Mouse (Mus musculus) layer of hippocampus, postnatal 14 days (tissue): ENCODE data around the gene Reep3. TPM values are rescaled to one million over a fixed set of nuclear protein-coding genes. Genes with fewer than 3 reads are reported as not detected.
"Not testable (repeated sequence)": the region's sequence is repeated elsewhere in the genome, so short reads cannot be mapped to it uniquely, and the experiment has no call there.

ENCODE experiments used
- DNase-seq, 2 experiments: peaks; one replicate each; pipeline ENCODE4 v3.0.0; 2021 to 2022; ENCODE audit warnings: low spot score in 2 of 2, mixed read lengths in 1 of 2
- total RNA-seq, 2 experiments: library from RNA; stranded (reverse); gene quantifications; 2 replicates each; pipeline ENCODE4 v1.2.3; 2021

Reep3 gene
- total RNA-seq, 2 experiments from 2014 or later: 32.0 to 32.2 TPM

DNA sequence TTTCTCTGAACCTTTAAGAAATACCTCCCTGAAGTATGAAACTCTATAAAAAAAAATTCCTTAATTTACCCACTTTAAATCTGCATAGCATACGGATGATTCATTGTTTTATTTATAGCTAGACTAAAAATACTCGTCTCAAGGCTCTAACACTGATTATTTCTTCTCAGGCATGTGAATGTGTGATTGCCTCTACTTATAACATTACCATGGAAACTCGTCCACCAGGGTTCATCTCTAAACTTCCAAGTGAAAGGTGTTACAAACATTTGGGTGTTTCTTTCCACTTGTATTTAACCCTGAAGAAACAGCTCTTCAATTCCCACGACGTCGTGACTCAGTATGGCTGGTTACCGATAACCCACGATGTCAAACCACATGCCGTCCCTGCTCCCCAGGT lies 73.7 kb downstream of the Reep3 start:
- DNase-seq: no peak

DNA sequence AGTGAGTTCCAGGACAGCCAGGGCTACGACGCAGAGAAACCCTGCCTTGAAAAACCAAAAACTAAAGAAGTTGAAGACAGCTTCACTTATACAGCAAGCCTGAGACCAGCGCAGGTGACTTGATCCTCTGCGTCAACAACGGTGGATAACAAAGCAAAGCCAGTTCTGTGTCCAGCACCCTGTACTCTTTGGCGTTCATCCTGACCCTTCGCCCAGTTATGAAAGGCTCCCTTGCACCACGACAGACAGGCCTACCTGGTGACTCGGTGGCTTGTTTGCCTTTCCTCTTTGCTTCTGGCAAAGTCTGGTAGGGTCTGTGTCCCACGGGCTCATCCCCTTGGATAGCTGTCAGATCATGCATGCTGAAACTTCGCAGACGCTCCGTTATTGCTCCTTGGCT lies 75.3 kb downstream of the Reep3 start:
- no peak for DNase-seq

DNA sequence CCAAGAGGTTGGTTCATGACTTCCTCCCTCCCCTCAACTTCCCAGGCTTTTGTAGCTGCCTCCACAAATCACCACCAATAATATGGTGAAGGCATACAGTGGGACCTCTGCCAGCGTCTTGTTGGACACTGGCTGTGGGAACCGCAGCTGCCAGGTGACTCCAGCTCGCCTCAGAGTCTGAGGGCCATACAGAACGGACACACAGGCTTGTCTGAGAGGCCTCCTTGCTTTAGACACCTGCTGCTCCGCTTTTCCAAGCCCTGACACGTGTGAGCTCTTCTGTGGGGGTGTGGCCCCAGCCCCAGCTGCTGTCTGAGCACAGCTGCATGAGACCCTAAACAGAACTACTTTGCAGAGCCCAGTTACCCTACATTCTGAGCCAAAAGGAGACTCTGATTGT lies 77.9 kb downstream of the Reep3 start:
- no peak for DNase-seq

DNA sequence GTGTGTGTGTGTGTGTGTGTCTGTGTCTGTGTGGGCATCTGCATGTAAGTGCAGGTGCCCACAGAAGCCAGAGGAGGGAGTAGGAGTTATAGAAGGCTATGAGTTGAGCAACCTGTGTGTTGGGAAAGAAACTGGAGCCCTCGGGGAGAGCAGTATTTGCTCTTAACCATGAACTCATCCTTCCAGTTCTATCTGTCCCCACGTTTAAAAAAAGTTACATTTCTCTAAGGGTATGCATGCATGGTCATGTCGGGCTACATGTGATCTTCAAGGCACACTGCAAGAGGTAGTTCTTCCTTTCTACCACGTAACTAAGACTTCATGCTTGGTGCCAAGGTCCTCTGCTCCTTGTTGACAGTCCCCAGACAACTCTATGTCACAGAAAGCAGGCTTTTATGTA lies 78.9 kb downstream of the Reep3 start:
- no peak for DNase-seq

DNA sequence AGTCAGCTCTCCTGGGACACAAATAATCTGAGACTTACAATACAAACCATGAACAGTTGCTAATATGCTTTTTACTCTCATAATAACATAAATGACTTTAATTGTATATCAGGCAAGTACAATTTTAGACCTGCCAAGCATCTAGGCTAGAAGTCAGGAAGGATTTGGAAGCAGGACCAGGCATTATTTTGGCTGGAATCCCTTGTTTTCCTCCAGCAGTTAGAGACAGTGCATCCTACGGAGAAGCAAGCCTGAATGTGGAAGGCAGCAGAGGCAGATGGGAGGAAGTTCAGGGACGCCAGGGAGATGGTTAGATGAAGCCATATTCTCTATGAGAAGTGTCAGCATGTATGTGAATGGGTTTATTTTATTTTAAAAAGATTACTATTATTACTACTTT lies 79.4 kb downstream of the Reep3 start:
- DNase-seq: no peak

DNA sequence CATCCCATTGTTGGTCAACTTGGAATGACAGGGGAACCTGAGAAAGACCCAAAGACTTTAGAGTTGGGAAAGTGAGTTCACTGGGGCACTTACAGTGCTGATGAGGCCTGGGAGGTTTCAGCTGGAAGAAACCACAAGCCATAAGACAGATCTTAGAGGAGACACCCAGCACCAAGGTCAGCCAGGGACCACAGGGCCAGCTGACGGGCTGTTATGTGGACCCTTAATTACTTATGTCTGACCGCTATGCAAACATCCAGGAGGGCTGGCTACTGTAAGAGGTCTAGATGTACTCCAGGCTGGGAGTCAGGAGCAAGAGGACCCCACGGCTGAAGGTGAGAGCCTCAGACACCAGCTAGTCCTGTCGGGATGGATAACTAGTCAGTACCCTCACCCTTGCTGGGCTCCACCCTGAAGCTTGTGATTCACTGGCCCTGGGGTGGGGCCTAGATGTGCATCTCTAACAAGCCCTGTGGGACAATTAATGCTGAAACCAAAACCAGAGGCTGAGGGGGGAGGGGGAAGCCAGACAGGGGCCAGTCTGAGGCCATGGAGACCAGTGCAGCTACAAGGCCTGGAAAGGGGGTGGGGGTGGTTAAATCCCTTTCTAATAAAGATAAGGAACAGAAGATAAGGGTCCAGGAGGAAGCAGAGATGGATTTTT lies 80.0 kb downstream of the Reep3 start:
- DNase-seq: no peak

DNA sequence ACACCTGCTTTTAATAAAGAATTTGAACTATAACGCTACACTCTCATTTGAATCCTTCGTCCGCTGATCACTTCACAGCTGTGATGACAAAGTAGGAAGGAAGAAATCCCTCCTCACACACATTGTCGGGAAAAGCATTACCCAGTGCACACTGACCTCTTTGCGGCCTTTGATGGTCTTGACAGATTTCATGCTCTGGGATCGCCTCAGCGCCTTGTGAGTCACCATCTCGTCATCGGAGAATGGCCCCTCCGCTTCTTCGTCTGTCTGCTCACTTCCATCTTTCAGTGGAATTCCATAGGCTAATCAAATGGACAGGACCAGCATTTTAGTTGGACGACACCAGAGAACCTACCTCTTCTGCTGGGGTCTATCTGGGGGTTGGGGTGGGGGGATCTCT lies 82.0 kb downstream of the Reep3 start:
- DNase-seq: no peak

DNA sequence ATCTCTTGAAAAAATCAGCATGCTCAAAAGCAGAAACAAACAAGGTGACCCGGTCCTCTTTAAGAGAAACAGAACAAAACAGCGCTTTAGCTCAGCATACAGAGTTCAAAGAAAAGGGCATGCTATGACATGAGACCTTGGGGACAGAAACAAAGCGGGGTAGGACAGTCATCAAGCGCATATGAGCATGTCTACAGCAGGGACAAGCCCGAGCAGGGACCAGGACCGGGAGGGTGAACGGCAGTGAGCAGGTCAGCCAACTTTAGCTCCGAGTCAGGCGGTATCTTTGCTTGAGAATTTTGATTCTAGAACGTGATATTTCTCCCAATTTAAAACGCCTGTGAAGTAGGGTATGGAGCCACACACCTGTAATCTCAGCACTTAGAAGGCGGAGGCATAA lies 86.2 kb downstream of the Reep3 start:
- no peak for DNase-seq

DNA sequence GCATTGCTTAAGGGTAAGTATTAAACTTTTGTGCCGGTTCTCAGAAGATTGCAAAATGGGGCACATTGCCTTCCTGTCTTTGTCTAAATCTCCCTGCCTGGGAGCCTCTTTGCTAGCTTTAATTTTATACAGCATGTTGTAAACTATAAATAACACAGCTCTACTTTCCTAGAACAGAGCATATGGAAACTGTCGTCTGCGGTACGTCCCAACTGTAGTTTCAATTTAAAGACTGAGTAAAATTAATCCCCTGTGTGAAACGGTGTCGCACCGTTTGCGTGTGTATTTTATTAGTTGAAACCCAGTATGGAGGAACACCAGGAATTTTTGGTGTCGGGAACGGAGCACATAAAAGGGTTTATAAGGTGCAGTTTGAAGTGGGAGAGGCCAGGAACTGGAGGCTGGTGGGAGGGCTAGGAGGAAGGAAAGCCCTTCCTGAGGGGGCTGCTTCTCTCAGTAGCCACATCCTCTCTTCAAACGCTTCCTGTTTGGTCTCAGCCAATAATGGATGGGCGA lies 92.2 kb downstream of the Reep3 start:
- peak; percentile 17 to 33 for DNase-seq

DNA sequence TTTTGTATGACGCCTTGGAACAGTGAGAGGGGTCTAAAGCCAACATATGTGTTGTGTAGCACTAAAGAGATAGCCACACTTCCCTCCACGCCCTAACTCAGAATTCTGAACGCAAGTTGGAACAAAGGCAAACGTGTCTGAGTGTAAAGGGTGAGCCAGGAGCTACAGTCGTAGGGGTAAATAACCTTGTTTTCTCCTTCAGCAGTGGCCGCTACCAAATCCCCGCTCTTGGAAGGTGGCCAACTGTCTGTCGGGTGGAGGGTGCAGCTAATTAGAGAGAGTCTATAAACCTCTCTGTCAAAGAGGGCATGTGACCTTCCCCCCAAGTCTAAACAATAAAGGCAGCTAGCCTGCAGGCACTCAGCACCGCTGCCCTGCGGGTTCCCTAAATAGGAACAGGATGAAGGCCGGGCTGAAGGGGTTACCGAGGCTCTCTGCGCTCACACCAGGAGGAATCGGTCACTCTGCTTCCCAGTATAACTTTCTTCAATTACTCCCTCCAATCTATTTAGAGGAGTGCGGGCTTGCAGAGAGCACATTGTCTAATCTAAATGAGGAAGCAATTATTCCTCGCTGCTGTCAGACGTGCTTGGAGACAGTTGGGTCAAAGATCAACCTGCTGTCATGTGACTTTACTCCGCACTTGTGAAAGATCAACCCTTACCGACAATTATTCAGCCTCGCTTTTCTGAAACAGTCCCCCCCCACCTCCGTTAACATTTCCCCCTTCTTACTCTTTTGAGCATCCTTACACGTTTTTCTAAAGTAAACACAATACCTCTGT lies 92.8 kb downstream of the Reep3 start:
- DNase-seq: peak; percentile 37 to 52

DNA sequence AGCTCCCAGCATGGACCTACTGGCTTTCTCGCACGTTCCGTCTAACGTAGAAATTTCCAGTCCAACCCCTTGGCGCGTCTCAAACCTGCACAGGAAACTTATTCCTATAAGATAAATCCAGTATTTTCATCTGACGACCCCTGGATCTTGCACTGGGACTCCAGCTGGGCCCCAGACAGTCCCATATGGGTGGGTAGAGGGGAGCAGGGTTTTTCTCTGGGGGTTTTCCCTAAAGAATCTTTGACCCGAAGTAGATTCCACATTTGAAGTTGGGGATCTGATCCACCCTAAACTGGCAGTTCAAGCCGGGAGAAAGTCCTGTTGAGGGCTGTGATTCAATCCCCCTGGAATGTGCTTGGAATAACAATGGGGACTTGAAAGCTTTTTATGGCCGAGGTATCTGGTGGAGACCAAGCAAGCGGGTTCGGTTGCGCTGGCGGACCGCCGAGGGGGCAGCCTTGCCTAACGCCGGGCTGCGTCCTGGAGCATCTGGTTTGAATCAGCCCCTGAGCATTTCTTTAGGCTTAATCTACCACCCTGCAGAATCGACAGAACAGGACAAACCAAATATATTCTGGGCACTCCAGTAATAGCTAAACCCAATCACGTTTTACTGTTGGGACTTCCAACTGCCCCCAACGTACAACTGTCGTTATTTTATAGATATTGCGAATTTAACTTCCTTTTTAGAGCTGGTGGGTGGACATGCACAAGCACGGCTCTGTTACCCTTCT lies 93.6 kb downstream of the Reep3 start:
- DNase-seq: peak; percentile 37 to 56

DNA sequence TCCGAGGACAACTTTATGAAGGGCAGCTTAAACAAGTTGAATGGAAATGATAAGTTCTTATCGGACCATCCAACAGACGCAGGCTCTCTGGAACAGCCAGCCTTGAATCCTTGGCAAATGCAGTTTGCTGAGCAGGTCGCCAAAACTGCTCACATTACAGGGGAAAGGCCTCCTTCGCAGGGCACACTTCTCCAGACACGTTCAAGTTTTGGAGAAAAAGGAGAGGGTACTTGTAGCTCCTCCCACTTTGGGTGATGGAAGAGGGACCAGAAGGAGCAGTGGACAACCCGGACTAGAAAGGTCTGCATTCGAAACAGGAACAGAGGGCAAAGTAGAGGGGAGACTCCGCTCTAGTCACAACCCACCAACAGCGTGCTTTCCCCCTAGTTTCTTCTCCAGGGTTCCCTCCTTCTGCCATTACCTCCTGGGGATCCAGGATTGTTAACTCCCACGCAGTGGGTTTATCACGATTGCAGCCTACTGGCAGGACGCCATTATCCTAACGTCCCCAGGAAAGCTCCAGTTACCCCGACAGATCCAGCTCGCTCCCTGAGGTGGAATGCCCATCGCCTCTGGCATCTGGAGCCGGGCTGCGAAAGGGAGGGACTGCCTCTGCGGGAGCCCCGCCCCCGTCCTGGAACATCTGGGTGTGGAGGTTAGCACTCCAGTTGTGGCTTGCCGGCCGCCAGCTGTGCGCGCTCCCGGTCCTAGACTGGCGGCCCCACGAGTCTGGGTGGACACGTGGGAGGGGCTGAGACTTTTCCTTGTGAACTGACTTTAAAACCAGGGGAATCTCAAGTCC lies 94.3 kb downstream of the Reep3 start:
- peak; percentile 19 for DNase-seq

DNA sequence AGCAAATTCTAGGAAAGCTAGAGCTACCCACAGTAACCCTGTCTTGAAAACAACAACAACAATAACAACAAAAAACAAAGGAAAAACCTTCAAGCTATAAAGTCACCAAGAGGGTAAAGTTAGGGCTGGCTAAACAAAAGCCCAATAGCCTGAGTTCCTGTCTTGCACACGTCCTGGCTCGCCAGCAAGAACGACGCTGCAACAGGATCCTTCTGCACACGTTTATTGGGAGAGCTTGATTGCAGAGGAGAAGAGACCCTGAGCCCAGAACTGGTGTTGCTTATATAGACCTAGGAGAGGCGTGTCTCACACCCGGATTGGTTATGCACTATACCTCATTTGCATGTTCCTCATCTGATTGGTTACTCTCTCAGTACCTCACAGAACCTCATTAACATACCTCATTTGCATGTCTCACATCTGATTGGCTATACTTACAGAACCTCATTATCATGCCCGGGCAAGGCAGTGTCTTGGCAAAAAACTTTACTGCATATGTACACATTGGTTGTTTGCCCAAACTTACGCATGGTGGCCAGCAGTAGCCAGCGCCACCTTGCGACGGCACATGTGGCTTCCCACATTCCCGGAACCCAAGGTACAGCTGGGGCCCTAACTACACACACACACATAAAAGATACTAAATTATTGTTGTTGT lies 95.7 kb downstream of the Reep3 start:
- DNase-seq: not testable (repeated sequence)

DNA sequence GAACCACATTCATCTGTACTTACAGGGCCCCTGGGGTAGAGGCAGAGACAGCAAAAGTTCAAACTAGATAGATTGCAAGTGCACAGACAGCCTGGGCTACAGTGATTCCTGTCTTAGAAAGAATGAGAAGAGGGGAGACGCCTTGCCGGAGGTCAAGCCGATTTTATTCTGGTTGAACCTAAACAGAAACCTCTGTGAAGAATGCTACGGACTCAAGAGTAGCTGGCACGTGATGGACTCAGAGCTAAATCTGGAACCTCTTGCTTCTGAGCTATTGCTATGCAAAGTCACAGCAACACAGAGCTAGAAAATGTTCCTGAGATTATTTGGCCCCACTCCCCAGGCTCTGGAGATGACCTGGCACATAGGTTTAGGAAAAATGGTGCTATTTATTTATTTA lies 96.6 kb downstream of the Reep3 start:
- no peak for DNase-seq

DNA sequence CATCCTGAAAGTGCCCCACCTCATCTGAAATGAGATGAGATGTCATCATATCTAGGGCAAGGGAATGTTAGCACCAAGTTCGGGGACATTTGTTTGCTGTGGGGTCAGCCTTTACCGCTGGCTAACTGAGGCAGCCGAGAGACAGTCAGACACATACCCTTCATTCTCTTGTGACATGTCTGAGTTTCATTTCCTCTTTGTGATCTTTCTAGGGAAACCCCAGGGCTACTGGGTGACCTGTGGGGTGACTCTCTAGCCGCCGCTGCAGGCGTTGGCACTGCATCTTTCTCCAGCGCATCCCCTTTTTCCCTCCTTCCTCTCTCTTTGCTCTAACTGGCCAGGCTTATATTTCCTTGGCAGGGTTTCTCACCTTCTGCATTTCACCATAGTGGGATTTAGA lies 98.0 kb downstream of the Reep3 start:
- DNase-seq: no peak

DNA sequence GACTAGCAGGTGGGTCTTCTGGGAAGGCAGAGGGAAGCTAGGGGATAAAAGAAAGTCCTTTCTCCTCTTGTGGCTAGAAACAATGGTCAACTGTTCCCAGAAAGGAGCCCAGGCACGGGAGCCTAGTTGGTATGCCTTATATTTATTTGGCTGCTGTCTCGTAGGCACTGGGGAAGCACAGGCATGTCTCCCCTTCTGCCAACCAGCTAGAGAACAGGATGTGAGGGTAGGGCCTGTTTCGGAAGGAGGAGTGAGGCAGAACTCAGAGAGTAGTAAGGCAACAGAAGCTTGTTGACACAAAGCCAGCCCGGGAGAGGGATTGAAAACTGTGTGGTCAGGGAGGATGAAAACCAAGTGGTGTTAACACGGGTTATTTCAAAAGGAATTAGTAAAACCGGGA lies 101.6 kb downstream of the Reep3 start:
- DNase-seq: peak; percentile 13 to 26

DNA sequence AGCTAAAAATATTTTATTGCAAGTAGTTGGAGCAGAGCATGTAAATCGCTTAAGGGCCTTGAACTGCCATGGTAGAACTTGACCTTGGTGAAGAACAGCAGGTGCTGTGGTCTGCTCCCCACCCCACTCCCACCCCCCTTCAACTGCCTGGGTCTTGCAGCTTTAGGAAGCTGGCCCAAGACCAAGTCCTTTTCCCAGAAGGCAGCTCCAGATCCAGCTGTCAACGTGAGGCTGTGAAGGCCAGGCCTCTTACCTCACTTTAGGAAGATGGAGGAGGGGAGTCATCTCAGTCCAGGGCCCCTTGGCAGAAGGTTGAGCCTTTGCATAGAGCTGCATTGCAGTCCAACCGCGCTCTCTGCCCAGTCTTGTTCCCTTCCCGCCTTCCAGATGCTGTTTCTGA lies 102.3 kb downstream of the Reep3 start:
- no peak for DNase-seq

DNA sequence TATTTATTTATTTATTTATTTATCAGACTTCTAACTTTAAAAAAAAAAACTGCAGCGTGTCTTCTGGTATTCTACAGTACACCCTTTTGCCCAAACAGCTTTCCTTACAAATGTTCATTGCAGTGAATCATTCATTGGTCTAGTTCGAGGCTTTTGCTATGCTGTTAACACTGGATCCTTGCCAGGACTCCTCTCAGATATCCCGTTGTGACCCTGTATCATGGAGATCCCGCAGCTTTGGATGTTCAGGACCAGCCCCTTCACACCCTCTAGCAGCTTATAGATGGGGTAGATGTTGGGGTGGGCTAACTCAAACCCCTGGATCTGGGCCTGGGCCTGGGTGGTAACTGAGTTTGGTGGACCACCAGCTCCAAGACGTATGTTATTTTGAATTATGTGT lies 104.2 kb downstream of the Reep3 start:
- no peak for DNase-seq

DNA sequence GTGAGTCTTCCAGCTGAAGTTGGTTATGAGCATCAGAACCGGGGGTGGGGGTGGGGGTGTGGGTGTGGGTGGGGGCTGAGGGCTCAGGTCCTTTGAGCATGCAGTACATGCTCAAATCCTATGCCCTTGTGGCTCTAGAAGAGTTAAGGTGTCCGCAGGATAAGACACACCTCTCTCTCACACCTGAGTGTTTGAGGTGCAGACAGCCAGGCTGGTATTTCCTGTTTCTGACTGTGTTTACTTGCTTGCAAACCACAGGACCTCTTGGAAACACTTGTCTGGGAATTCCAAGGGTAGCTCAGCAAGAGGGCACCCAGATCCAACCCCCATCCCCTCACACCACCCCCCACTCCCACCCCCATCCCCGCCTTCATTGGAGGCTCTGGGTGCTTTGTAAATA lies 106.2 kb downstream of the Reep3 start:
- no peak for DNase-seq

DNA sequence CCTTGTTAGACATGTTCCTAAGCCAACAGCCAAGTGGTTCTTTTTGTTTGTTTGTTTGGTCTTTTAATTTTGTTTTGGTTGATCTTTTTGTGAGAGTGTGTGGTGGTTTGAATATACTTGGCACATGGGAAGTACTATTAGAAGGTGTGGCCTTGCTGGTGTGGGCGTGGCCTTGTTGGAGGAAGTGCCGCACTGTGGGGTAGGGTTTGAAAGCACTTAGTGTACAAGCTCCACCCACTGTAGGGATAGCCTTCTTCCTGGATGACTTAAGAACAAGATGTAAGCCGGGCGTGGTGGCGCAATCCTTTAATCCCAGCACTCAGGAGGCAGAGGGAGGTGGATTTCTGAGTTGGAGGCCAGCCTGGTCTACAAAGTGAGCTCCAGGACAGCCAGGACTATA lies 113.7 kb downstream of the Reep3 start:
- no peak for DNase-seq

DNA sequence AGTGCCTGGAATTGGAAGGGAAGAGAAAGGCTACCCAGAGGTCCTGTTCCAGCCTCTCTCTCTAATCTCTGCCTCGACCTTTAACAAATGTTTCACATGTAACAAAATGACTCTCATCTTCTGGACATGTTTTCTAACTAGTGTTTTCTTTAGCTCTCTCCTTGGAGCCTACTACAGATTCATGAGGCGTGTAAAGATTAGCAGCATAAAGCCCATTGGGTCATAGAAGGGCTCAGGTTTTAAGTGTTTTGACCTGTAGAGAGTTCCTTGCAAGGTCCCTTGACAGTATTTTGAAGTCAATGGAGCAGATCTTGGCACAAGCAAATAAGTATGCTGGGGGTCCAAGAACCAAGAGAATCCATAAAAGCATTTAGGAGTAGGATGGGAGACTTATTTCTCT lies 118.5 kb downstream of the Reep3 start:
- DNase-seq: no peak
